Mouse (Mus musculus) small intestine, adult 2 months (tissue): ENCODE measurements at regions not wholly inside any gene's neighbourhood (a gene's known extent, or its start where the extent isn't known, plus 50 kb on each side); places are given as distances from the start of the nearest gene placed in this dataset.

Source experiments
- CTCF ChIP-seq: fragments of 200-500 bp; IDR thresholded peaks from 2 replicates; pipeline ENCODE4 v1.5.1; 2012; ENCODE audit warnings: low read depth, mild to moderate bottlenecking, control low read depth, inconsistent platforms, low read length, moderate library complexity, mixed read lengths; ENCODE audit not compliant: insufficient replicate concordance, insufficient read length; ENCODE audit errors: extremely low read depth
- POLR2A ChIP-seq: fragments of 200-500 bp; IDR thresholded peaks from 2 replicates; pipeline ENCODE4 v1.6.1; 2012; ENCODE audit warnings: low read depth, mild to moderate bottlenecking, control low read depth, inconsistent platforms, low read length, moderate library complexity

DNA sequence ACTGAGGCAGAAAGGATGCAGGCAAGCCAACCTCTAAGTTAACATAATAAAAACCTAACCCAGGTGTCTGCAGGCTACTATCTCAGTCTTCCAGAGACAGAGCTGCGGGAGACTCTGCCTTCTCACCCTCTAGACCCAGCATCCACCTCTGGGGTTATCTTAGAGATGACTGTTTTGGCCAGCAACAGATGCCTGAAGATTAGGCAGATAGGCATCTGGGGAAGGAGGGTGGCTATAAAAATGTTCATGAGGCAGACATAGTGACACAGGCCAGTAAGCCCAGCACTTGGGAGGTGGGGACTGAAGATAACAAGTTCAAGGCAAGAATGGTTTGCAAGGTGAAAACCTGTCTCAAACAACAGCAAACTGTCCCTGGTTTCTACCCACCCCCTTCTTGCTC, 601.0 kb upstream of the Adamts9 start:
- TF ChIP-seq CTCF (no peak), POLR2A (no peak)
